Mouse (Mus musculus) thymus, postnatal 14 days (tissue): ENCODE data around the gene Uso1.

Experiments used
- DNase-seq: peaks from one replicate; pipeline ENCODE4 v3.0.0; 2021

Uso1 gene

DNA sequence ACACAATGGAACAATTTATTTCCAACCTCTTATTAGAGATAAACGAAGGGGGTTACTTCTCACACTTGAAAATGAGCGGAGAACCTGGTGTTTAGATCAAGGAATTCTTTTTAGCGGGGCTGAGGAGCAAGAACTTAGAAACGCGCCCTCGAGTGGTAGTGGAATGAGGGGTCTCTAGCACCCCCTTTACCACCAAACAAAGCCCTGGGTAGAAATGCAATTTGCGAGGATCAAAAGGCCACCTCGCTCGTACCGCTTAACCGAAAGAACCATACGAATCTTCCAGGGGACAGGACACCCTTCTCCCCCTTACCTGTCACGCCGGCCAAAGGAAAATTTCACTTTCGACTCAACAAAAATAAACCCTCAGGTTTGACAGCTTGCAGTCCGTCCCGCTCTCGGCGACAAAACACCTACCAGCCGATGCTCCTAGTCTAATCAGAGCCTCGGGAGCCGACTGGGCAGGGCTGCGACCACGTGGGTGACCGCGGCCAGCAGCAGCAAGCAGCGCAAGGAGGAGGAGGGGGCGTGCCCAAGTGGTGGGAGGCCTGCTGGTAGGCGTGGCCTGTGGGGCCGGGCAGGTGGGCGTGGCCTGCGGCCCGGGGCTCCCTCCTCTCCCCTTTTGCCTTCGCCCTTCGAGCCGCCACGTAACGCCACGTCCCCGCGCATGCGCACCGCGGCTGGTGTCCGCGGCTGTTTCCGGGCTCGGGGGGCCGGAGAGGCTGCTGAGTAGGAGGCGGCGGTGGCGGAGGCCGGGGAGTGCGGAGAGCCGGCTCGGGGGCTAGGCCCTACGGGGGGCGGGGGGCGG lies at the start of gene Uso1:
TSS of gene Uso1 (plus strand) at position 700 of the 808 bp plus-strand sequence.
- DNase-seq: peak; percentile 99

- DNase-seq: no peak
These were observed 44.3 kb upstream of the Uso1 start for GRCm38 (mm10) chr5:92093263-92094061.

DNA sequence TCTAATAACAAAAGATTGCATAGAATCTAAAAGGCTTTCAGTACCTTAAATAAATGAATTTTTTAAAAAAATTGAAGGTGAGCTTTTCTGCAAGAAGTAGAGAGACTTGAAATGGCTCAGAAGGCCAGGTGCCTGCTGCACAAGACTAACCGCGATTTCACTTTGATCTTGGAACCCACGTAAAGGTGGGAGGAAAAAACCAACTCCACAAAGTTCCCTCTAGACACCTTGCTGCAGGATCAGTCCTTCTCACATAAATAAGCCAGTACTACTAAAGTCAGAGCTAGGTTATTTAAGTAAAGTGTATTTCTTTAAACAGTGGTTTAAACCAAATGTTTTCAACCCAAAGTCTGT lies 43.7 kb upstream of the Uso1 start:
- DNase-seq: peak; percentile 44

GRCm38 (mm10) chr5:92096786-92097185 lies 41.0 kb upstream of the Uso1 start:
- no peak for DNase-seq

- DNase-seq: no peak
These were observed 40.0 kb upstream of the Uso1 start for GRCm38 (mm10) chr5:92097779-92098178.

GRCm38 (mm10) chr5:92098351-92099109 lies 39.2 kb upstream of the Uso1 start:
- no peak for DNase-seq

- no peak for DNase-seq
These were observed 36.1 kb upstream of the Uso1 start for GRCm38 (mm10) chr5:92101601-92102000.

DNA sequence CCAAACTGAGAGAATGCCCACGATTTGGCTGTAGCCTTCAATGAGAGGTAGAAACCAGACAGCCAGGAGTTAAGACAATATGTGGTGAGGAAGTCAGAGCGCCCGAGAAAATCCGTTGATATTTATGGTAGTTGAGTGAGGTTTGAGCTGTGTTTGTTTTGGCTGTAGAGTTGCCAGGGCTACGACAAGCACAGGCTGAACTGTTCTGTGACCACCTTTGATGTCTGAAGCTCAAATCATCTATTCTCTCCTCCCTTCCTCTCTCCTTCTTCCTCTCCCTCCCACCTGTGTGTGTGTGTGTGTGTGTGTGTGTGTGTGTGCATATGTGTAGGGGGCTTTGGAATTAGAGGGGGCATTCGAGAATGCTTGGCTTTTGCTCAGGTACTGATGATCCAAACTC lies 34.7 kb upstream of the Uso1 start:
- DNase-seq: no peak

GRCm38 (mm10) chr5:92103816-92104415 lies 33.8 kb upstream of the Uso1 start:
- DNase-seq: no peak

GRCm38 (mm10) chr5:92106327-92107125 lies 31.2 kb upstream of the Uso1 start:
- peak; percentile 49 for DNase-seq

DNA sequence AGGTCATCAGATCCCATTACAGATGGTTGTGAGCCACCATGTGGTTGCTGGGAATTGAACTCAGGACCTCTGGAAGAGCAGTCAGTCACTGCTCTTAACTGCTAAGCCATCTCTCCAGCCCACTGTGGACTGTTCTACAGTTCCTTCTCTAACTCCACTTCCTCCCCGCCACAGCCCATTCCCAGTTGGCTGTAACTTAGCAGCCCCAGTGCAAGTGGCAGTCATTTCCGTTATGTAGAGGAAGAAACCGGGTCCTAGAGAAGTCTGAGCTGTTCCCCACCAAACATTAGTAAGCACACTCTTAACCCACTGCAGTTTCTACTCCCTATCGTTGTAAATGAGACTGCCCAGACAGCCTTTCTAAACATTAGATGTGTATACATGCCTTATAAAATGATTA lies 30.5 kb upstream of the Uso1 start:
- DNase-seq: no peak

DNA sequence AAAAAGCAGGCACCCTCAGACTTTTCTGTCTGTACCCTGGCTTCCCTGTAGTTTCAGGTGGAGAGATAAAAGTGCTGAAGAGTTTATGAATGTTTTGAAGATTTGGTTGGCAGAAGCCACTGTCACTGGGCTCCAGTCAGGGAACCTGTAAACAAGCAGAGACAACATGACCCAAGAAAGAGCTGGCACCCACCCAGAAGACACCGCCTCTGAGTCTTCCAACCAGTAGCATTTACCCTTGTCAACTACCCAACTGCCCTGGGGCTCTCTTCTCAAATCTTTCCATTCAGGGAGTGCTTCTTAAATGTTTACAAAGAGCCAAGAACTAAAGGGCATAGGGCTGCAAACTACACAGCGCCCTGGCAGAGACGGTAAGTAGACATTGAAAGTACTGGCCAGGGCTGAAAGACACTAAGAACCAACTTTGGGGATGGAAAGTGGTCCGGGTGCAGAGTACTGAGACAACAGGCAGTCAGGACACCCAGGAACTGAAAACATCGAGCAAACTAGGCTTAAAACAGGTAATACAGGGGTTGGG lies 26.9 kb upstream of the Uso1 start:
- no peak for DNase-seq

- no peak for DNase-seq
These were observed 25.6 kb upstream of the Uso1 start for GRCm38 (mm10) chr5:92112175-92112574.

- DNase-seq: no peak
These were observed 25.2 kb upstream of the Uso1 start for GRCm38 (mm10) chr5:92112585-92112984.

GRCm38 (mm10) chr5:92113484-92113883 lies 24.3 kb upstream of the Uso1 start:
- DNase-seq: no peak

DNA sequence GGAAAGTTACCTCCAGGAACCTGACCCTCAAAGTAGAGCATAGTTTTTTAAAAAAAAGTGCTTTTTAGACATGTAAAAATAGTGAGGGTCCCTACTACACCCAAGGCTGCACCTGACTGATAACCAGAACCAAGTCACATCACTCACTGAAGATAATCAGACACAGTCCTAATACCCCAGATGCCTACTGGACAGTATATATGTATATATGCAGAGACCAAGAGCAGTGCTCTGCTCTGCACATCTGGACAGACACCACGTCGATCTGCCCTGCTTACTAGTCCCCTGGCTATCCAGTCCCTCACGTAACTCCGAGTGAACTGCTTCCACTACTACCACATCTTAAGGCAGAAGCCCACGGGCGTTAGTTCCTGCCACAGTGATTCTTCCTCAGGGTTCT lies 23.5 kb upstream of the Uso1 start:
- DNase-seq: no peak

- DNase-seq: no peak
These were observed 22.8 kb upstream of the Uso1 start for GRCm38 (mm10) chr5:92114939-92115338.

DNA sequence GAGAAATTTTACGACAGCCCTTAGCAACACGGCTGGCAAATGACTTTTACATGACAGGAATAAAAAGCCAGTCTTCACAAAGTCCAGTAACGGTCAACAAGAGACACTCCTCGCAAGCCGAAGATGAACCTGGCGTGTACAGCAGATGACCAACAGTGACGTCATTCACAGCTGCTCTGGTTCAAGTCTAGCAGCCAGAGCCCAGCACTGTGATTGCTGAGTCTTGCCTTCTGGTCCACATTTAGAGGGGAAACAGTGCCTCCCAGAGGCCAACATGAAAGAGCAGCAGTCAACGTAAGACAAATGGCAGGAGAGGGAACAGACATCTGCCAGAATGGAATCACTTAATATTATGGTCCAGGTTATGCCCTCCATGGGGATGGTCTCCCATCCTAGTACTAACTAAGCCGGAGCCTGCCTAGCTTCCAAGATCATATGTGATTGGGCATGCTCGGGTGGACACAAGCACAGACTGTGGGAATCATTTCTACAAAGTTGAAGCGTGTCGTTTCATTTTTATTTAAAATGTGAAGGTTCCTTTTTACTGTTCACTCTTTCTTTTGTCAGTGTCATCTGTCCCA lies 19.8 kb upstream of the Uso1 start:
- DNase-seq: peak; percentile 64

GRCm38 (mm10) chr5:92121636-92122035 lies 16.1 kb upstream of the Uso1 start:
- no peak for DNase-seq

DNA sequence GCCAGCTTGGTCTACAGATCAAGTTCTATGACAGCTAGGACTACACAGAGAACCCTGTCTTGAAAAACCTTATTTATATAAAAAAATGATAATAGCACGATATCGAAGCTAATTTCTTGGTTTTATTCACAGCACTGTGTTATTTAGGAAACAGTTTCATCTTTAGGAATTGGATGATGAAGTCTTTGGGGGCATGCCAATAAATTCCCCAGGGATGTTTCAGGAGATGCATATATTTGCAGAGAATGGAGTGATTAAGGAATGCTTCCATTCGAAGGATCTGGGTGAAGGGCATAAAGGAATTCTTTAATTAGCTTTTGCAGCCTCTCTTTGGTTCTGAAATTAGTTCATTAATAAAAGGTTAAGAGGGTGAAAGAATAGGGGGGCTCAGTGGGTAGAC lies 12.3 kb upstream of the Uso1 start:
- no peak for DNase-seq

- no peak for DNase-seq
These were observed 10.6 kb upstream of the Uso1 start for GRCm38 (mm10) chr5:92127141-92127625.
